Mouse (Mus musculus): Measurements from ENCODE around the gene Setd5. TPM values are rescaled to one million over a fixed set of nuclear protein-coding genes. Genes with fewer than 3 reads are reported as not detected.

The Setd5 gene
- 105 TPM for polyA plus RNA-seq (2015; fragmentation: Illumina TruSeq; extraction: RNeasy Lipid Tissue Mini Kit (QIAGEN cat#74804); ENCODE audit: insufficient read depth, low replicate concordance)

DNA sequence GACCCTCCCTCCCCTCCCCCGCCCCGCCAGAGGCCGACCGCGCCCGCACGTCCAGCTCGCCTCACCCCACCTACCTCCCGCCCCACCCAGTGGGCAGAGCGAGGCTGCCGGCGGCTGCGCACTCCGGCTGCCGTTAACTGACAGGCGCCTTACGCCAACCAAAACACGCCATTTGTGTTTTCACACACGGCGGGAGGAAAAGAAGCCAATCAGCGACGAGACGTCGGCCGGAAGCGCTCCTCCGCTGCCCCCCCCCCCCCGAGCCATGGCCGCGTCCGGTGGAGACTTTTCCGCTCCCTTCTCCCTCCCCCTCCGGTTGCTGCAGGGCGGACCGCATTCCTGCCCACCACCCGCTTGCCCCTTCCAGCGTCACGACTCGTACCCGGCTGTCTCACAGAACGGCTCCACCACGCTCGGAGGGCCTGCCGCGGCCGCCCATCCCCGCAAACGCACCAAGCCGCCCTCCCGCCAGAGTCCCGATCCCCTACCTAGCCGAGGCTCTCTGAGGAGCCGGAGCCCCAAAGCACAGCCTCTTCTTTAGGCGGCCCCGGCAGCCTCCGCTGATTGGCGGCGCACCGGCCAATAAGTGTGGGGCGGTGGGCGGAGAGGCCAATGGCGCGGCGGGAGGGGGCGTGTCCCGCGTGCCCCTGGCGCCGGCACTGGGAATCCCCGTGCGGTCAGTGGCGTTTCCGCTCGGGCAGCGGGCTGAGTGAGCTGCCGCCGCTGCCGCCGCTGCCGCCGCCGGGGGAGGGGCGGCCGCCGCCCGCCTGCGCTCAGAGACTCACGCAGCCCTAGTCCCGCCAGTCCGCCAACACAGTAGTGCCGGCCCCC lies at the start of gene Setd5:
Gene Setd5, plus strand, starts transcription at position 680 of the 831 bp plus-strand sequence.

DNA sequence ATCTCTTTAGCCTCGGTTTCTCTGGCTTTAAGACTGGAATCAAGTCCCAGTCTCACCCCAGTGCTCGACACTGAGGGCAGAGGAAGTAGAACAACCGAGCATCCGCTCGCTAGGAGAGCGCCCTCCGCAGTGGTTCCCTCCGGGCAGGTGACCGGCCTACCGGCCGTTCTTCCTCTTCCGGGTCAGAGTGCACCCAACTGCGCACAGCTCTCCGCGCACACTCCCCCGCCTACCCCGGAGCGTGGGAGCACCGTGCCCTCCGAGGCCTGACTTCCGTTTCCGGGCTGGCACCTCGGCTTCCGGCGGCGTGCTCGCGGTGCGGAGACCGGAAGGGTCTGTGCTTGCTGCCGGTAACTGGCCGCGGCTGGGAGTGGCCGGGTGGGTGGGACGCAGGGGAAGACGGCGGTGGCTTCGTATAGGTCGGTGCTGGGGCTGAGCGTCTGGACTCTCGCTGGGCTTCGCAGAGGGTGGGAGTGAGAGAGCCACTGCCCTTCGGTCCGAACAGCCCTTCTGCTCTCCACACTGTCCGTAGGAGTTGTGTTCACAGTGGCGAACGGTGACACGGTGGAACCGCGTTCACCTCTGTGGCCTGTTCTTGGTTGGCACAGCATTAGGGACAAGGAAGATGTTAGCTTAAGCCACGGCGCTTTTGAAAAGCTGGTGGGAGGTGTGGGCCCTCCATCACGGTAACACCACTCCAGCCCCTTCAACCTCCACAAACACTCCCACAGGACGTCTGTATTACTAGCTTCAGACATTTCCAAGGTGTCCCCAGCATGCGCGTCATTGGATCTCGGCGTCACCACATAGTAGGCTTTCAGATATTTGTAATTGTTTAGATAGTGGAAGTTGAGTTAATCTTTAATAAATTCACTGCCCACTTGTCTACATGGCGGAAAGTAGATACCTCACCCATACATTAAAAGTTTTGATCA lies 30.9 kb upstream of the Setd5 start, which contains the start of gene Thumpd3:
Gene Thumpd3, plus strand, starts transcription at position 185 of the 935 bp plus-strand sequence.

DNA sequence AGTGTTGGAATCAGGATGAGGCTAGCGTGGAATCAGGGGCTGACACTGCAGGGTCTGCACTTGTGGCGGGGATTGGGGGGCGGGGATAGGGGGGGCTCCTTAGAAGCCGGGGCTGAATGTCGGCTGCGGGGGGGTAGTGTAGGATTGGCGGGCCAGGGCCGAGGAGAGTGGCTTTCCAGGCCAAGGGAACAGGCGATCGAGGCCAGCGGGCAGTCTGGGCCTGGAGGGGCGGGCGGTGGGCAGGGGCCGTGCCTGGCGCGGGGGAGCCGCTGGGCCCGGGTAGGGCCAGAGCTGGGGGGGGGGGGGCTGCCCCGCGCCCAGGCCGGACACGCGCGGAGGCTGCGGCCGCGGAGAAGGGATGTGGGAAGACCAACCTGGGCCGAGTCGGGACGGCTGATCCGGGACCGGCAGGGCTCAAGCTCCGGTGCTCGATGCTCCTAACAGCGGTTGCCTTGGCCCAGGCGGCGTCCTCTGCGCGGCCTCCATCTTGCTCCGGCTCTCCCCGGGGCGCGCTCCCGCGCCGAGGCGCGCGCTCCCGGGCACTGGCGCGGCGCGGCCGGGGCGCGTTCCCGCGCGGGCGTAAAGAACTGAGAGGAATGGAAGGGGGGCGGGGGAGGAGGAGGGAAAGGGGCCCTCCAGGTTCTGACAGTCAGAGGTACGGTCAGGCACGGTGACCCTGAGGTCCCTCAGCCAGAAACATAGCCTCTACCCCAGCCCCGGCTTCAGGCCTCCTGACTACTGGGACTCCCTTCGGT lies 117.9 kb downstream of the Setd5 start, which contains the start of gene Lhfpl4:
Gene Lhfpl4, minus strand, starts transcription at position 544 of the 755 bp plus-strand sequence.

Other genes with a start within 250 kb of the Setd5 start
- gene Srgap3, start 130.1 kb upstream of the Setd5 start, polyA plus RNA-seq (2015; fragmentation: Illumina TruSeq; extraction: RNeasy Lipid Tissue Mini Kit (QIAGEN cat#74804); ENCODE audit: insufficient read depth, low replicate concordance) = 6.9 TPM
- gene Thumpd3, start 31.1 kb upstream of the Setd5 start, polyA plus RNA-seq (2015; fragmentation: Illumina TruSeq; extraction: RNeasy Lipid Tissue Mini Kit (QIAGEN cat#74804); ENCODE audit: insufficient read depth, low replicate concordance) = 88.0 TPM
- 0.06 TPM for gene Lhfpl4, start 118.0 kb downstream of the Setd5 start, polyA plus RNA-seq (2015; fragmentation: Illumina TruSeq; extraction: RNeasy Lipid Tissue Mini Kit (QIAGEN cat#74804); ENCODE audit: insufficient read depth, low replicate concordance)
- 45.3 TPM for gene Mtmr14, start 160.5 kb downstream of the Setd5 start, polyA plus RNA-seq (2015; fragmentation: Illumina TruSeq; extraction: RNeasy Lipid Tissue Mini Kit (QIAGEN cat#74804); ENCODE audit: insufficient read depth, low replicate concordance)
- 0.22 TPM for gene Cpne9, start 204.9 kb downstream of the Setd5 start, polyA plus RNA-seq (2015; fragmentation: Illumina TruSeq; extraction: RNeasy Lipid Tissue Mini Kit (QIAGEN cat#74804); ENCODE audit: insufficient read depth, low replicate concordance)
- gene Brpf1, start 229.8 kb downstream of the Setd5 start, polyA plus RNA-seq (2015; fragmentation: Illumina TruSeq; extraction: RNeasy Lipid Tissue Mini Kit (QIAGEN cat#74804); ENCODE audit: insufficient read depth, low replicate concordance) = 28.8 TPM
- gene Ogg1, start 249.6 kb downstream of the Setd5 start, polyA plus RNA-seq (2015; fragmentation: Illumina TruSeq; extraction: RNeasy Lipid Tissue Mini Kit (QIAGEN cat#74804); ENCODE audit: insufficient read depth, low replicate concordance) = 8.3 TPM